Mouse (Mus musculus) cerebral cortex, adult 2 months (tissue): ENCODE results near the gene Fpr2.

Source experiments
- WGBS: fragments of 180-500 bp; shearing (Covaris S2); methylation state at CpG from one replicate; pipeline ENCODE4 v1.1.7; 2018; 5-methylcytosine and 5-hydroxymethylcytosine counted together

The Fpr2 gene

DNA sequence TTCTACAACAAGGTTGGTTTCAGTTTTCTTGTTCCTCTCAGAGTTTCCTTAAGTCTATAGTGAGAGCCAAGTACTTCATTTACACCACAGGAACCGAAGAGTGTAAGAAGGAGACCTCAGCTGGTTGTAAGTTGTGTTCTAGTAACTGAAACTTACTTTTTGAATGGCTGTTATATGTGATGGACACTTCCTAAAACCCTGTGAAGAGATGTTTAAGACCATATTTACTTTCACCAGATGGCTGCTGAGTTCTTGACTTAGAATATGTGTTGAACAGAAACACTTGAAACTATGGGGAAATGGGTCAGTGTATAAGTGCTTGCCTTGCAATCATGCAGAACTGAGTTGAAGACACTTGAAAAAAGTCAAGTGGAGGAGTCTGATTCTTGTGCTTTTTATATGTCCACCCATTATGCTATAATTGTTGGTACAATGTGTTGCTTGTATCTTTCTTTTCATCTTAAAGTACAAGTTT, at the start of gene Fpr2, which contains the start of gene Fpr3:
TSS of gene Fpr2 (plus strand) at position 51 of the 475 bp plus-strand sequence.
TSS of gene Fpr3 (plus strand) at position 79 of the 475 bp plus-strand sequence.
- 50% methylated on average over 1 of the region's 1 CpGs for WGBS

DNA sequence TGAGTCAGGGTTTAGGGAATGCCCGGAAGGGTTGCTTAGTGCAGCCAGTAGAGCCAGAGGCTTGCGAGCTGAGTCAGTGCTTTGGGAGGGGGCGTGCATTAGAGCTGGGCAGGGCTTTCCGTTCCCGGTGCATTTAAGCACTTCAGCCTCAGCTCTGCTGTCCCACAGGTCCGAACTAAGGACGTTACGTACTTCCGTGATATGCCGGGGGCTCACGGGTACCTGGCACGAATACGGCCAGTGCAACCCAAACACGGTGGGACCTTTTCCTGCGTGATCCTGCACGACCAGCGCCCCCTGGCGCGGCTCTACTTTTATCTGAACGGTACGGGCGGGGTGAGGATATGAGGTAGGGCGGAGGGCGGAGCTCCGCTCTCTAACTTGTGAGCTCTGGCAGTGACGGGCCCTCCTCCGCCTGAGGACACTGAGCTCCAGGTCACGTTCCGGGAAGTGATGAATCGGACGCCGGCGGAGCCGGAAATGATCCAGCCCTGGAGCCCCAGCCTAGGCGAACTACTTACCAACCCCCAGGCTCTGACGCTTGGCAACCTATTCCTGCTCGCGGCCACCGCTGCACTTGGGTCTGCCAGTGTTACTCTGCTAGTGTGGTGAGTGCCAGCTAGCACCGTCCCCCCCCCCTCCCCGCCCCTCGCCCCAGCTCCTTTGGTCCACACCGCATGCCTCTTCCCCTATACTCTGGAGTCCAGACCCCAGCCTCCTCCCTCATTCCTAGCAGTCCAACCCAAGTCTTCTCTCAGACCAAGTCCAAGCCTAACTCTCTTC, 49.5 kb upstream of the Fpr2 start:
- under 1% methylated on average over 43 of the region's 43 CpGs for WGBS

DNA sequence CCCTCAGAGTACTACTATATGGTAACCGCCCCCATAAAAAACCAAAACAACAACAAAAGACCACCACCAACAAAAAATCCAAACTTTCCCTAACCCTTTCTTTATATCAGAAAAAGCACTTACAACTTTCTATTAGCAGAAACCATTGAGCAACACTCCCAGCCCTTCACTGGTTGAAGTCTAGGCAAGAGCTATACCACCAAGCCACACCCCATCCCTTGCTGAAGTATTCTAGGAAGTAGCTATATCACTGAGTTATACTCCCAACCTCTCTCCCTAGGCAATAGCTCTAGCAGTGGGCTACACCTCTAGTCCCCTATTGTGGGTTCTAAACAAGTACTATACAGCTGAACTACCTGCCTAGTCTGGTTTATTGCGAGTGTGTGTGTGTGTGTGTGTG, 48.3 kb upstream of the Fpr2 start:
- WGBS, result 92% methylated on average over 2 of the region's 2 CpGs

DNA sequence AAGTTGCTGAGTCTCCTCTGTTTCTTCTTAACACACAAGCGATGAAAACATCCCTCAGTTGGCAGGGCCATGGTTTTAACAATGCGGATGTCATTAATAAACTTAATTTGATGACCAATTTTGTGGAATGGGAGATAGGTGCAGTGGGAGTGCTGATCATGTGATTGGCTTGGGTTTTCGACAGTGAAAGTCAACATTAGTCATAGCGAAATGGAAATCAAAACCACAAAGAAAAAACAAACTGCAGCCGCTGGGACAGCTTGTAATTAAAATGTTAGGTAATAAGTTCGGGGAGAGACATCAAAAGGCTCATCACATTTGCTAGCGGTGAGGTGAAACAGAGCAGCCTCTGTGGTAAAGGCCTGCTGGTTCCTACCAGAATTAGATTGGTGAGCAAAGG, 46.8 kb upstream of the Fpr2 start:
- 84% methylated on average over 7 of the region's 7 CpGs for WGBS

DNA sequence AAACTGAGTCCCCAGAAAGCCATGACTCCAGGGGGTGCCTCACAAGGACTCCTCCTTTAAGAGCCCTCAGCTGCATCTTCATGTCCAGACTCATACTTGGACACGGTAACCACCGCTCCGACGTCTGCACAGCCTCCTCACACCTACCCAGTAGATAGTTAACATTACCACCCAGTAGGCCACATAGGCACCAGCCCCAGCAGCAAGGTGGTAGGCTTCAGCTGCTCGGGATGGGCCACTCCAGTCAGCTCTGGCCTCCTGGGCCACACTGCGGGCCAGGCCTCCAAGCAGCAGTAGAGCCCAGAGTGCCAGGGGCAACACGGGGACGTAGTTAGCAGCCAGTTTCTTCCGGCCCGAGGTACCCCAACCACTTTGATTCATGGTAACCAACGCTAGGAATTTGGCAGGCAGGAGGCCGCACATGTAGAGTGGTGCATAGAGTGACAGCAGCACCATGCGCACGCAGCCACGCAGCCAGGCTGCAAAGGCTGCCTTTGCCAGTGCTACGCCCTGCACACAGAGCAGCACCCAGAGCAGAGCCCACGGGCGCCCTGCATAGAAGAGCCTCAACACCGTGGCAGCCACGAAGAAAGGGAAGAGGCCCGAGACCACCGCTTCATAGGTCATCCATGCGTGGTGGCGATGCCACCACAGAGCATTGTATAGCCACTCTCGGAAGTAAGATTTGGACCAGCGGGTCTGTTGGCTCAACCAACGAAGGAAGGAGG, 43.9 kb upstream of the Fpr2 start:
- WGBS, result 56% methylated on average over 27 of the region's 27 CpGs

DNA sequence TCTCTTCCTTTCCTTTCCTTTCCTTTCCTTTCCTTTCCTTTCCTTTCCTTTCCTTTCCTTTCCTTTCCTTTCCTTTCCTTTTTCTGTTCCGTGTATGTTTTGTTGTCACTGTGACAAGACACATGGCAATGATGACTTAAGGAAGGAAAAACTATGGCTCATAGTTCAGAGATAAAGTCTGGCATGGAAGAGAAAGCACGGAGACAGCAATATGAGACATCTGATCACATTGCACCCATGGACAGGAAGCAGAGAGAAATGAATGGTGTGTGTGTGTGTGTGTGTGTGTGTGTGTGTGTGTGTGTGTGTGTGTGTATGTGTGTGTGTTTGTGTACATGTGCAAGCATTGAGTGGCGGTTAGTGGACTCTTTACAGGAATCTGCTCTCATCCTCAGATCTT, 43.0 kb upstream of the Fpr2 start:
- WGBS, result 73% methylated on average over 3 of the region's 3 CpGs

DNA sequence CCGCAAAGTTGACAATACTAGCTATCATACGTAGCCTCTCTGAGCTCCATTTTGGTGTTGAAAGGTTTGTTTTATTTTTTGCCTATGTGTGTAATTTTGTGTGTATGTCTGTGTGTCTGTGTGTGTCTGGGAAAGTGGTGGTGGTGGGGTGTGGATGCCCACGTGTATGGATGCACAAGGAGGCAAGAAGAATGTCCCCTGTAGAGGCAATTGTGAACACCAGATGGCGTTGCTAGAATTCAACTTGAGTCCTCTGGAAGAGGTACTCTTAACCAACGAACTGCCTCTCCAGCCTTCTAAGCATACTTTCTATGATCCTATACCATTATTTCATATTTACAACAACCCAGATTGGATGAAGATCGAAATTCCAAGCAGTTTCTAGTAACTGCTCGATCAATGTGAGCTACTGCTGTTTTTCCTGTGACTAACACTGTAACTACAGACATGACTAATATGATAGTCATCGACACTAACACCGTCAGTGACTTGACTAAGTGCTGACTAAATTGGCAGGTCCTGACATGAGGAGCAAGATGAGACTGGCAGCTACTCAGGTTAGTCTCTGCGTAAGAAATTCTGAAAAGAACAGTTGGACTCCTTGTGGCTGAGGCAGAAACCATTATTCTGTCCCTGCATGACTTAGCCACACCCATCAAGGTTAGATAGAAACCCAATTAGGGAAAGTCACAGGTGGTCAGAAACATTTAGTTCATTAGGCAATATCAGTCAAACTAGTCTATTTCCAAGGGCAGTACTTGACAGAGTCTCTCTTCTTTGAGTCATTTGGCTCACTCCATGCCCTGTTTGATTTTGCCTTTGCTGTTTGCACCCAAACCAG, 42.2 kb upstream of the Fpr2 start:
- WGBS, result 52% methylated on average over 10 of the region's 10 CpGs

DNA sequence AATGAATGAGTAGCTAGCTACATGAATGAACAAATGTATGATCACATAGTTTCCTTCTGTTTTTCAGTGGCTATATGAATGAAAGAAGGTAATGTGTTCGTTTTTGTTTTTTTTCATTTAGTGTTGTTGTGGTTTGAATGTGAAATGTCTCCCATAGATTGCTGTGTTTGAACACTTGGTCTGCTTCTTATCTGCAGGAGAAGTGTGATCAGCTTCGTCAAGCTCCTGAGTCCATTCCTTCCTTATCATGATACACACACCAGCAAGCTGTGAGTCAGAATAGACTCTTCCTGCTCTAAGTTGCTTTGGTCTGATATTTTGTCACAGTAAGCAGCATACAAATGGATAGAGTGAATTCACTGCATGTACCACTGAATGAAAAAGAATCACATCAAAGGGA, 38.6 kb upstream of the Fpr2 start:
- 69% methylated on average over 2 of the region's 2 CpGs for WGBS

DNA sequence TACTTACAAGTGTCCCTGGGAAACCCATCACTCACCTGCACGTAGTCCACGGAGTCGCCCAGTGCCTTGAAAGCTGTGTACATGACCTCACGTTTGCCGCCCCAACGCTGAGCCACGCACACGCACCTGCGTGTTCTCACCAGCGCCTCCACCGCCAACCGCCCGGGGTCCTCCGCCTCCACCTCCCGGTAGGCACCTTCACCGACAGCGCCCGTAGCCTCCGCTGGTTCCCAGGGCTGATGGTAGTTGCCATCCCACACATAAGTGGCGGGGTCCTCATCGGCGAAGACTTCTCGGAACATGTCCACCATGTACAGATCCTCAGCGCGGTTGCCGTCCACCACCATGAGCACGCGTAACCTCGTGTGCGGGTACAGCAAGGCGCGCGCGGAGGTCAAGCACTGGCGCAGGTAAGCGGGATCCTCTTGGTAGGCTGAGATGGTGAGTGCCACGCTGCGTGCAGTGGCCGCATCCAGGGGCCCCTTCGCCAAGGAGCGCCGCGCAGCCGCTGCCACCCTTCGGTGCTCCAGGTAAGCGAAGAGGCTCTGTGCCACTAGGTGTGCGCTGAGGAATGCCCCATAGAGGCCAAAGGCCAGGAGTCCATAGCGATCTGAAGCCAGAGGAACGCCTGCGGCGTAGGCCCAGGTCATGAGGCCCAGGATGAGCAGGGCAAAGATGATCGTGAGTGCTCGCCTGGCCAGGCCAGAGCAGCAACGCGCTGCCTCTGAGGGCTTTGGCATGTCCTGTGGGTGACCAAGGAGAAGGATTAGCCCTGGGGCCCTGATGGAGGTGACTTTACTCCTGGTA, 37.5 kb upstream of the Fpr2 start:
- WGBS, result 36% methylated on average over 55 of the region's 55 CpGs

DNA sequence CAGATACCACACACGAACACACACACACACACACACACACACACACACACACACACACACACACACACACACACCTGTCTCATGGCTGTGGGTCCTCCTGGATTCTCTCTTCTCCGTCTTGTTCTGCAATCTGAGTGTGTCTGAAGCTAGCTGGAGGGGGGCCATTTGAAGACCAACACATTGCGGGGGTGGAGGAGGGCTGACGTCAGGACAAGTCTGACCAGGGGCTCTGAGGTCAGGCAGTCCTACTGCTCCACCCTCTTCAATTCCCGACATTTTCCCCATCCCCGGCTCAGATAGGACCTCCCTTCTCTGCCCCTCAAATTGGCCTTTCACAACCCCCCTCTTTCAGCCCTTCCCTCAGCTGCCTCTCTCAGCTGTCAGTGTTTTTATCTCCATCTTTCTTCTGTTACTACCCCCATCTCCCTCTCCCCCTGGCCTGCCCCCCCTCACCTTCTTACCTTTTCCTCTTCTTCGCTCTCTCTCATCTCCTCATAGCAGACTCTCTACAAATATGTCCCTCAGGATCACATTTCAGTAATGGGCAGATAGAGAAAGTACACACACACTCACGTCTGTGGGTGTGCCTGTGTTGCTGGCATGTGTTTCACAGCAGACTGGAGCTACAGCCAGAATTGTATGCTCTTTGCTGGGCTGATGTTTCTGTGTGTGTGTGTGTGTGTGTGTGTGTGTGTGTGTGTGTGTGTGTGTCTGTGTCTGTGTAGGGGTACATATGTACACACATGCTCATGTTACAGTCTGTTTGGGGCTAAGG, 32.4 kb upstream of the Fpr2 start, which contains the start of gene Has1:
TSS of gene Has1 (minus strand) at position 142 of the 775 bp plus-strand sequence.
- 59% methylated on average over 8 of the region's 8 CpGs for WGBS

DNA sequence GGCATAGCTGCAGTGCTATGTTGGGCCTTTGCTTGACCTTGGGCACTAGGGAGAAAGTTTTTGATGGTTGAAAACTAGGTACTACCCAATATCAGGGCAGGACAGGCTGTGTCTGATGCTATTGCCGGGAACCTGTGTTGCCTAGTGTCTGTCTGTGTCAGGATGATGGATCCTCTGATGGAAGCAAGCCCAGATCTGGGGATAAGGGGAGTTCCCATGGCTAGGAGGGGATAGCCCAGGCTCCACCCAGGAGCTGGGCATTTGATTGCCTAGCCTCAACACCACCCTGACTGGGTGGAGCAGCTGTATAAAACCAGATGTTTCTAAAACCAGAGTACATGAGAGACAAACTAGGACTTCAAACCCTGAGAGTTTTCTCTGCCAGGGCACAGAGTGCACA, 31.0 kb upstream of the Fpr2 start:
- WGBS, result 88% methylated on average over 1 of the region's 1 CpGs

DNA sequence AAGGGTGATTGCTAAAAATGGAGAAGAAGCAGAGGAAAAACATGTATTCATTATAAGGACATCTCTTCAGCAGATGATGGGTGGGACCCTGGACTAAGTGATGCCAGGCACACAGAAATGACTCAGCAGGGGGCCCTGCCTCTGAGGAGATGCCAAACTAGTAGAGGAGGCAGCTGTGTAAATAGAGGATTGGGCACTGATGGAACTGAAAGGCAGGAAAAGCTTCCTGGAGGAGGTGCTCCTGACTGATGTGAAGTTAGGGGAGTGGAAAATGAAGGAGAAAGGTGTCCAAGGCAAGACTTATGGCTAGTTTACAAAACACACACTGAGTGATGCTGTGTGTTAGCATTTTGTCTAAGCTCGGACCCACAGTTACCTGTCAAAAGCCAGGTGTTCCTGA, 30.2 kb upstream of the Fpr2 start:
- 95% methylated on average over 1 of the region's 1 CpGs for whole genome bisulfite sequencing

DNA sequence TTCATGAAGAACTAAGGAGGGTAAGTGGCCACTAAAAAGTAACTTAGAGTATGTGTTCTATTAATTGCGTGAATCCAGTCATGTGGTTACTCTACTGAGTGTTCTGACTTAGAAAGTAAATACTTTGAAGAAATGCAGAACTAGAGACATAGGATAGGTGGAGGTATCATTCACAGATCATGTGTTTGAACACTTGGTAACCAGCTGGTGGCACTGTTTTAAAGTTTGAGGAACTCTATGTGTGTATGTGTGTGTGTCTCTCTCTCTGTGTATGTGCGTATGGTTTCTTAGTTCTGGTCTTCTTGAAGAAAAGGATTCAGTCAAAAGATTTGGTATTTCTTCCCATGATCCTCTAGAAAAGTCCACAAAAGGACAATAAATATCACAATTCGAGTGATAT, 27.5 kb upstream of the Fpr2 start:
- 90% methylated on average over 3 of the region's 3 CpGs for WGBS

DNA sequence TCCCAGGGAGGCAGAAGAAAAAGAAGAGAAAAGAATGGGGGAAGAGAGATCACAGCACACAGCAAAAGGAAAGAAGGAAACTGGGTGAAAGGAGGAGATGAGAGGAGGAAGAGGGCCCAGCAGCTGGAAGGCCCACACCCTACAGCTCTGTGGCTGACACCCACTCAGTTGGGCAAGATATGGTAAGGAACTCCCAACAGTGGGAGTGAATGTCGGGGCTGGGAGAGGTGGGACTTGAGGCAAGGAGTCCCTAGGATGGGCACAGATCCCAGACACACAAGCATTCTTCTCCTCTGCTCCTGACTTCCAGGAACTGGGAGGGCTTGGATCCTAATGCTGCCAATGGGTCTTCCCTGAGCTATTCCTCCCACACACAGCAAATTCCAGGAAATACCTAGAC, 25.3 kb upstream of the Fpr2 start:
- WGBS, result 45% methylated on average over 1 of the region's 1 CpGs

DNA sequence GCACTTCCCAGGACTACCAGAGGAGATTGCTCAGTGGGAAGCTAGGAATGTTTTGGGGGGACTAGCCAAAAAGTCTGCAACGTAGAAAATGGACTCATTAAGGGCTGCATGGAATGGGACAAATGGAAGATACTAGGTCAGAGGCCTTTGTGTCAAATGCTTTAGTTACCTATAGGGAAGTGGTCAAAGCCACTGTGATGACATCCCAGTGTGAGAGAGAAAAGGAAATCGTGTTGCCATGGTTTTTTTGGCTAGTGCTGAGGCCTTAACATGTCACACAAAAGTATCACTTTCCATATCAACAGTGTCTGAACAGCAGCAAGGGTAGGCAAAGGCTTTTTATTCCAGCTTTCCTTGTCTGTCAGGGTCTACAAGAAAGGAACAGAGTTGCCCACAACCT, 22.5 kb upstream of the Fpr2 start:
- WGBS, result 66% methylated on average over 2 of the region's 2 CpGs

DNA sequence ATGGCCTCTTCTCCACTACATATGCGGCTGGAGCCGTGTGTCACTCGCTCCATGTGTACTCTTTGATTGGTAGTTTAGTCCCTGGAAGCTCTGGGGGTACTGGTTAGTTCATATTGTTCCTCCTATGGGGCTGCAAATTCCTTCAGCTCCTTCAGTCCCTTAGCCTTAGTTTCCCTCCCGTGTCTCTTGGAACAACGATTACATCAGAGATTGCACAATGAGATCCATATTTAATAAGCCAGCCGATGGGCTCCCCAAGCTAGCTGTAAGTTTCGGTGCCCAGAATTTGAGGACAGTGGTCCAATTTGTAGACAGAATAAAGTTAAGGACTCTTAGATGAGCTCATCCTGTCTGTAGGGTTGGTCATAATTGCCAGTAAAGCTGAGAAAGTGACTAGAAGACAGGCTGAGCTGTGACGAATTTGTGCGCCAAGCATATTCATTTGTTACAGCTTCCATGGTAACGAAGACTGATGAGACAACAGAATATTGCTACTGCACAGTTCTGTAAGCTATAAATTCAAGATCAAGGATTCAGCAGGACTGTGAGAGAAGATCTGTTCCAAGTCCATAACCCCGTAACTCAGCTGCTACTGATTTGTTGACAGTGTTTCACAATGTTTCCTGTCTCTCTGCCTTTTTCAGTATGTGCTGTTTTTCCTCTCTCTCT, 20.7 kb upstream of the Fpr2 start:
- WGBS, result 64% methylated on average over 11 of the region's 11 CpGs

DNA sequence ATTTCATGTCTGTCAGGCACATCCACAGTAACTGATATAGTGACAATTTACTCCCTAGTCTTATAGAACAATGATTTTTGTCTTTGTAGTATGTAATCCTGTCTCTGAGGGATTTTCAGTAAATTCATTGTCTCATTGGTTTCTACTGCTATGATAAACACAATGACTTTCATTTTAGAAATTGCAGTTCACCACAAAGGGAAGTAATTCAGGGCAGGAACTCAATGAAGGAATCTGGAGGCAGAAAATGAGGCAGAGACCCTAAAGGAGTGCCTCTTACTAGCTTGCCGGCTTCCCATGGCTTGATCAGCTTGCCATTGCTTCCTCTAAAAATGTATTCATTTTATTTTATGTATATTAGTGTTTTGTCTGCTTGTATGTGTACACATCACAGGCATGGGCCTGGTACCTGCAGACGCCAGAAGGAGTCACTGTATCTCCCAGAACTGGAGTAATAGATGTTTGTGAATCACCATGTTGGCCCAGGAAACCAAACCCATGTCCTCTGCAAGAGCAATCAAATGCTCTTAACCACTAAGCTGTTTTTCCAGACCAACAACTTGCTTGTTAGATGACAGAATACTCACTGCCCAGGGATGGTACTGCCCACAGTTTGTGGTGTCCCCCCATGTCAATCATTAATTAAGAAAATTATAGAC, 16.6 kb upstream of the Fpr2 start:
- WGBS, result 83% methylated on average over 2 of the region's 2 CpGs

DNA sequence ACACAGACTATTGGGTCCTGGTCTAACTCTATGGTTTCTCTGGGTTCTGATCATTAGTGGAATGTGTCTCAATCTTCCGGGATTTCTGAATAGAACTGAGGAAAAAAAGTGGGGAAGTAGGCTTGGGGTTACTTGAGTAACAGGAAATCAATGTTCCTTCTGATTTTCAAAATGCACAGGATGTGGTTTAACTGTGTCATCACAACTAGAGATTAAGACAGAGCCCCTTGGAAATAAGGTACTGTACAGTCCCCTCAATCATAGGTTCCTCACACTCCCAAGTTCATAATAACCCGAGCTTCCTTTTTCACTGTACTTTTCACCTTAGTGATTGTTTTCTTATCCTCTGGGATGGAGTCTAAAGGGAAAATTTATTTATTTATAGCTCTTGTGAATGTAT, 15.9 kb upstream of the Fpr2 start:
- 79% methylated on average over 2 of the region's 2 CpGs for WGBS

DNA sequence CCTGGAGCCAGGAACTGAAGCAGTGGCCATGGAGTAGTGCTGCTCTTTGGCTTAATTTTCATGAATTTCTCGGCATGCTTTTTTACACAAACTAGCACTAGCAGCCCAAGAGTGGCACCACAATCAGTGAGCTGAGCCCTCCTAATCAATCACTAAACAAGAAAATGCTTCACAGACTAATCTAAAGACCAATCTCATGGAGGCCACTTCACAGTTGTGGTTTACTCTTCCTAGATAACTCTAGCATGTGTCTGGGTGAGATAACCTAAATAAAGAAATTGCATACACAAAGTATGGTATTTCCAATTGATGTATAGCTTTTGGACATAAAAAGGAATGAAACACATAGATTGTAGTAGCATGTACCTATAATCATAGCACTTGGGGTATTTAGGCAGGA, 8.3 kb upstream of the Fpr2 start:
- WGBS, result 81% methylated on average over 1 of the region's 1 CpGs
